ENCODE assay signal across 9 mouse cellular contexts in the genomic region with DNA sequence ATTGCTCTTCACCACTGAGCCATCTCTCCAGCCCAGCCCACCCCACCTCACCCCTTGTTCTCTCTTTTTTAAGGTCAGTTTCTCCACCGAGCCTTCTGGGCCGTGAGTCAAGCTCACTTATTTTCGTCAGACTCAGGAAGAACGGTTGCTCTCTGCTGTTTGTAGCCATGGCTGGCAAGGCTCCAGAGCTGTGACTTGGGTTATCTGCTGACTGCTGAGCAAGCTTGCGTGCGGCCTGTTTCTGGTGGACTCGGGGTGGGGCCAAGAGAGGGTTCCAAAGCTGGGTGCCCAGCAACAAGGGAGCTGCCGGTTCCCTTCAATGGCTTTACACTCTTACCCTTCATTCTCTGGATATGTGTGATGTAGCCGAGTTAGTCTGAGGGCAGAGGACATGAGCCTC. TPM values are rescaled to one million over a fixed set of nuclear protein-coding genes. Genes with fewer than 3 reads are reported as not detected.
DNase-seq lines count a peak whose midpoint lies in the region; ATAC-seq lines count a peak whose summit lies in the region.
"Had no signal": no experiment of that assay in that cellular context is flagged by ENCODE, and none has a peak within 500 bp of the region (broad histone marks: within the 10 kb centered on the region; RNA-seq: fewer than 3 reads in every experiment).

No protein-coding gene starts in this region.

- 80% methylated on average over 9 of the region's 9 CpGs for WGBS in embryonic facial prominence, embryonic 13.5 days
- WGBS in embryonic facial prominence, embryonic 10.5 days, result 93% methylated on average over 9 of the region's 9 CpGs
- 10% methylated on average over 9 of the region's 9 CpGs for WGBS in heart, embryonic 14.5 days
- WGBS in forebrain, embryonic 11.5 days, result 94% methylated on average over 9 of the region's 9 CpGs

- peaks cover 77% of the 10 kb centered on the region for H3K4me1 ChIP-seq in embryonic facial prominence, embryonic 13.5 days
- H3K4me1 ChIP-seq in embryonic facial prominence, embryonic 10.5 days, result peaks cover 72% of the 10 kb centered on the region
- H3K4me1 ChIP-seq in heart, embryonic 14.5 days (ENCODE audit: control insufficient read depth in 2 of 2, insufficient read depth in 2 of 2, low read length in 2 of 2), result peaks cover 56 to 79% of the 10 kb centered on the region in 2 experiments
- H3K4me1 ChIP-seq in forebrain, embryonic 11.5 days (replicated peaks; ENCODE audit: control insufficient read depth, insufficient read depth, low read length), result peaks cover 10% of the 10 kb centered on the region; the same call in 1 of the 2 replicates

- H3K4me3 ChIP-seq in embryonic facial prominence, embryonic 13.5 days, result no peak overlapping the region
- H3K4me3 ChIP-seq in embryonic facial prominence, embryonic 10.5 days, result no peak overlapping the region
- H3K4me3 ChIP-seq in heart, embryonic 14.5 days (ENCODE audit: control insufficient read depth in 1 of 2, insufficient read depth in 1 of 2, low read depth in 1 of 2, low read length in 2 of 2), result no peak overlapping the region
- no peak overlapping the region for H3K4me3 ChIP-seq in forebrain, embryonic 11.5 days (ENCODE audit: low read depth, low read length)
- H3K4me3 ChIP-seq: myocyte had no signal

- no peak for ATAC-seq in embryonic facial prominence, embryonic 13.5 days (ENCODE audit: insufficient number of reproducible peaks, insufficient read depth, low FRiP score, low TSS enrichment, low read depth)
- peak; percentile 25; the same call in 1 of the 2 replicates for ATAC-seq in heart, embryonic 14.5 days (ENCODE audit: insufficient number of reproducible peaks, insufficient read depth, low FRiP score, low read depth)
- ATAC-seq in forebrain, embryonic 11.5 days (replicated peaks; ENCODE audit: low FRiP score), result no peak
- no peak for ATAC-seq in cerebellum, adult (ENCODE audit: insufficient number of reproducible peaks, low FRiP score, low TSS enrichment)

- no peaks in the 10 kb centered on the region for H3K9me3 ChIP-seq in embryonic facial prominence, embryonic 13.5 days
- no peaks in the 10 kb centered on the region for H3K9me3 ChIP-seq in embryonic facial prominence, embryonic 10.5 days
- no peaks in the 10 kb centered on the region for H3K9me3 ChIP-seq in heart, embryonic 14.5 days (ENCODE audit: control insufficient read depth, low read length)
- H3K9me3 ChIP-seq in forebrain, embryonic 11.5 days (ENCODE audit: control insufficient read depth, low read length), result no peaks in the 10 kb centered on the region

- H3K9ac ChIP-seq in embryonic facial prominence, embryonic 13.5 days, result no peak overlapping the region
- 0 out of 2 replicates have a peak overlapping the region, but pooled peaks have one; percentile 11 for H3K9ac ChIP-seq in heart, embryonic 14.5 days (ENCODE audit: low read length)
- H3K9ac ChIP-seq in forebrain, embryonic 11.5 days (ENCODE audit: low read length), result no peak overlapping the region

- DNase-seq in embryonic facial prominence, embryonic 10.5 days (ENCODE audit: low spot score), result no peak
- peak; percentile 81 for DNase-seq in adrenal gland, adult 8-10 months
- peak; percentile 73 to 78 for DNase-seq in lung, adult 18-20 months
- DNase-seq in urinary bladder, postnatal 36 days (ENCODE audit: low spot score in 2 of 2), result peak; percentile 58 to 85
- no peak for DNase-seq in forebrain, embryonic 11.5 days (ENCODE audit: low spot score)

- H3K36me3 ChIP-seq in embryonic facial prominence, embryonic 13.5 days, result peaks cover 20% of the 10 kb centered on the region
- peaks cover 66% of the 10 kb centered on the region for H3K36me3 ChIP-seq in embryonic facial prominence, embryonic 10.5 days (replicated peaks)
- H3K36me3 ChIP-seq in heart, embryonic 14.5 days (ENCODE audit: control insufficient read depth, insufficient read depth, low read length), result peaks cover 15% of the 10 kb centered on the region
- H3K36me3 ChIP-seq in forebrain, embryonic 11.5 days (ENCODE audit: control insufficient read depth, insufficient read depth, low read length), result peaks cover 2% of the 10 kb centered on the region; the same call in 1 of the 2 replicates

- no peak overlapping the region for H3K4me2 ChIP-seq in embryonic facial prominence, embryonic 13.5 days
- no peak overlapping the region for H3K4me2 ChIP-seq in heart, embryonic 14.5 days (ENCODE audit: low read length)
- H3K4me2 ChIP-seq in forebrain, embryonic 11.5 days (ENCODE audit: low read depth, low read length, severe bottlenecking), result no peak overlapping the region

- peak overlapping the region; percentile 39; the same call in 1 of the 2 replicates for H3K27ac ChIP-seq in embryonic facial prominence, embryonic 13.5 days
- H3K27ac ChIP-seq in embryonic facial prominence, embryonic 10.5 days (replicated peaks), result no peak overlapping the region
- peak overlapping the region; percentile 40 to 81 for H3K27ac ChIP-seq in heart, embryonic 14.5 days (replicated peaks in 1 of 2; ENCODE audit: control insufficient read depth in 1 of 2, insufficient read depth in 1 of 2, low read depth in 2 of 2, low read length in 2 of 2)
- no peak overlapping the region for H3K27ac ChIP-seq in forebrain, embryonic 11.5 days (ENCODE audit: low read depth, low read length)

- H3K27me3 ChIP-seq in embryonic facial prominence, embryonic 13.5 days, result no peaks in the 10 kb centered on the region
- no peaks in the 10 kb centered on the region for H3K27me3 ChIP-seq in embryonic facial prominence, embryonic 10.5 days (replicated peaks; ENCODE audit: low read depth, poor library complexity, severe bottlenecking)
- H3K27me3 ChIP-seq in heart, embryonic 14.5 days (ENCODE audit: control insufficient read depth, insufficient read depth, low read length), result no peaks in the 10 kb centered on the region
- no peaks in the 10 kb centered on the region for H3K27me3 ChIP-seq in forebrain, embryonic 11.5 days (ENCODE audit: control insufficient read depth, insufficient read depth, low read length)

RNA-seq across cellular contexts. Expression of gene Sulf2, which starts 15.0 kb away (rescaled TPM):
- polyA plus RNA-seq in embryonic facial prominence, embryonic 13.5 days (2015; fragmentation: Nextera tagmentation; extraction: Ambion mirVana), result 127 and 143 TPM in 2 replicates
- 115 and 131 TPM in 2 replicates for polyA plus RNA-seq in embryonic facial prominence, embryonic 10.5 days (2016; fragmentation: Nextera tagmentation; extraction: Ambion mirVana)
- 100 to 1,000 TPM in 2 of 4 experiments, 10 to 100 TPM in 2; 44.6 to 150 (median 89.6) TPM for total RNA-seq in adrenal gland, adult 8-10 months (2022)
- polyA plus RNA-seq in heart, embryonic 14.5 days (2014; fragmentation: Nextera tagmentation; extraction: Ambion mirVana), result 106 and 115 TPM in 2 replicates
- polyA plus RNA-seq in forebrain, embryonic 11.5 days (2014; fragmentation: Nextera tagmentation; extraction: Ambion mirVana), result 97.9 and 102 TPM in 2 replicates

Comparison
In these comparisons a context has a peak if more than half of its experiments do, and no peak if none do; other contexts are left out.
1. H3K27ac ChIP-seq: peak in embryonic facial prominence, embryonic 13.5 days (single experiment) and heart, embryonic 14.5 days (2 of 2); none in embryonic facial prominence, embryonic 10.5 days (single experiment) and forebrain, embryonic 11.5 days (single experiment).
2. DNase-seq: peak in adrenal gland, adult 8-10 months (single experiment), lung, adult 18-20 months (2 of 2) and urinary bladder, postnatal 36 days (2 of 2); none in embryonic facial prominence, embryonic 10.5 days (single experiment) and forebrain, embryonic 11.5 days (single experiment).